12 mouse cellular contexts compared by ENCODE assay signal in the genomic region with DNA sequence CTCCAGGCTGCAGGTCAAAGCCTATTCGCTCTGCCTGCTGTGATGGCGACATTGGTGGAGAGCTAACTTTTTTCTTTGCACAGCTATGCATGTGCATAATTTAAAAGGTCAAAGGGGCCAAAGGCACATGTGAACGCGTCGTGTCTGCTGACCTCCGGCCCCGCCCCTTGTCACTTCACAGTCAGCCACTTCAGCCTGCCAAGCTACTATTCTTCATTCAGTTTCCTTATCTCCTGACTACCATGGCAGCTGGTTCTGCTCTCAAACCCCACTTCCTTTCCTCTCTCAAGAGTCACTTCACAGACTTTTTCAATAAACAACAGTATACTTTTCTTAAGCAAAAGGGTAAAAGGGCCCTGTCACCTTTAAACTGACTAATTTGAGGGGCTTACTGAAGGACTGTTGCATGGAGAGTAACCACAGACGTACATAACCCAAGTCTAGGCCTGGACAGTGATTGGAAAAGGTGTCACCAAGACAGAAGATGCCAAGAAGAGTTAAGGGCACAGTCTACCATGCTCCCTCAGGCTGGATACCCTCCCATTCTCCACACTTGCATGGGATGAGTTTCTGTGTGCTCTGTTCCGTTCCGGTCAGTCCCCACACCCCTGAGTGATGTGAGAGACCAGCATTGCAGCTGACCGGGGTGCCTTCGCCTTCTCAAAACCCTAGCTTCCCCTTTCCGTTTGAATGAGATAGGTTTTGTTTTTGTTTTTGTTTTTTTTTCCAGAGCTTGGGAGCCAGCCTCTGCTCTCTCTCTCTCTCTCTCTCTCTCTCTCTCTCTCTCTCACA. TPM values are rescaled to one million over a fixed set of nuclear protein-coding genes. Genes with fewer than 3 reads are reported as not detected.
A peak's percentile ranks its signal among the peaks of the same experiment; 100 is the strongest.
DNase-seq lines count a peak whose midpoint lies in the region; ATAC-seq and TF ChIP-seq lines count a peak whose summit lies in the region.
"Had no signal": no experiment of that assay in that cellular context is flagged by ENCODE, and none has a peak within 500 bp of the region (broad histone marks: within the 10 kb centered on the region; RNA-seq: fewer than 3 reads in every experiment).

No protein-coding gene starts in this region.

- WGBS in lung, adult 2 months = 34% methylated on average over 13 of the region's 13 CpGs
- WGBS in heart, embryonic 16.5 days = 28% methylated on average over 13 of the region's 13 CpGs
- WGBS in lung, embryonic 15.5 days = 25% methylated on average over 13 of the region's 13 CpGs
- WGBS in midbrain, embryonic 11.5 days = 61% methylated on average over 13 of the region's 13 CpGs

- no peaks in the 10 kb centered on the region for H3K27me3 ChIP-seq in heart, embryonic 16.5 days (ENCODE audit: control insufficient read depth, insufficient read depth, low read length)
- no peaks in the 10 kb centered on the region for H3K27me3 ChIP-seq in lung, embryonic 15.5 days
- H3K27me3 ChIP-seq in midbrain, embryonic 11.5 days (ENCODE audit: control insufficient read depth, insufficient read depth, low read length) = no peaks in the 10 kb centered on the region
- H3K27me3 ChIP-seq: hindbrain, embryonic 13.5 days; limb, embryonic 15.5 days; Patski had no signal

- H3K9ac ChIP-seq in heart, embryonic 16.5 days (ENCODE audit: low read length) = no peak overlapping the region
- no peak overlapping the region for H3K9ac ChIP-seq in lung, embryonic 15.5 days
- H3K9ac ChIP-seq in midbrain, embryonic 11.5 days (ENCODE audit: low read length) = no peak overlapping the region
- H3K9ac ChIP-seq: hindbrain, embryonic 13.5 days; limb, embryonic 15.5 days had no signal

- ATAC-seq in heart, embryonic 16.5 days (replicated peaks; ENCODE audit: extremely low read depth, insufficient read depth, low FRiP score) = peak; percentile 24
- peak; percentile 68; the same call in 1 of the 2 replicates for ATAC-seq in lung, embryonic 15.5 days (ENCODE audit: borderline replicate concordance, extremely low read depth, low FRiP score, low TSS enrichment)
- ATAC-seq in midbrain, embryonic 11.5 days (ENCODE audit: low FRiP score) = no peak
- ATAC-seq: Patski had no signal

- H3K9me3 ChIP-seq in heart, embryonic 16.5 days (replicated peaks; ENCODE audit: control insufficient read depth, low read length) = no peaks in the 10 kb centered on the region
- no peaks in the 10 kb centered on the region for H3K9me3 ChIP-seq in lung, embryonic 15.5 days
- no peaks in the 10 kb centered on the region for H3K9me3 ChIP-seq in midbrain, embryonic 11.5 days (ENCODE audit: control insufficient read depth, low read length)
- H3K9me3 ChIP-seq: hindbrain, embryonic 13.5 days; limb, embryonic 15.5 days had no signal

- no peak for TF ChIP-seq CTCF in lung, adult 2 months (IDR thresholded peaks at IDR 0.05; ENCODE audit: insufficient read depth, low read length)

- H3K4me1 ChIP-seq in lung, adult 2 months (ENCODE audit: control insufficient read depth, insufficient read depth, low read length) = peaks cover 12% of the 10 kb centered on the region
- peaks cover 23% of the 10 kb centered on the region for H3K4me1 ChIP-seq in heart, embryonic 16.5 days (ENCODE audit: control insufficient read depth, insufficient read depth, low read length)
- H3K4me1 ChIP-seq in lung, embryonic 15.5 days = peaks cover 33% of the 10 kb centered on the region
- H3K4me1 ChIP-seq in midbrain, embryonic 11.5 days (ENCODE audit: control insufficient read depth, insufficient read depth, low read length) = no peaks in the 10 kb centered on the region
- H3K4me1 ChIP-seq: limb, embryonic 15.5 days had no signal

- H3K4me3 ChIP-seq in lung, adult 2 months (replicated peaks; ENCODE audit: extremely low read depth, low read depth, low read length) = no peak overlapping the region
- H3K4me3 ChIP-seq in heart, embryonic 16.5 days (ENCODE audit: low read length) = no peak overlapping the region
- no peak overlapping the region for H3K4me3 ChIP-seq in lung, embryonic 15.5 days
- H3K4me3 ChIP-seq in midbrain, embryonic 11.5 days (ENCODE audit: low read depth, low read length) = no peak overlapping the region
- H3K4me3 ChIP-seq: hindbrain, embryonic 13.5 days; limb, embryonic 15.5 days had no signal

- peak overlapping the region; percentile 79 for H3K27ac ChIP-seq in heart, embryonic 16.5 days (ENCODE audit: low read length)
- H3K27ac ChIP-seq in lung, embryonic 15.5 days = peak overlapping the region; percentile 68
- no peak overlapping the region for H3K27ac ChIP-seq in midbrain, embryonic 11.5 days (ENCODE audit: low read depth, low read length)
- H3K27ac ChIP-seq: hindbrain, embryonic 13.5 days; limb, embryonic 15.5 days had no signal

- DNase-seq in lung, adult 18-20 months = peak; percentile 71 to 79
- DNase-seq in lung, adult 2 months = no peak
- DNase-seq in thymus, postnatal 14 days = peak; percentile 58
- DNase-seq in midbrain, embryonic 11.5 days (ENCODE audit: low spot score, missing footprints) = no peak
- no peak for DNase-seq in right cerebral cortex, postnatal 10 days (ENCODE audit: low spot score in 2 of 2)
- no peak for DNase-seq in adrenal gland, adult 8-10 months

- H3K4me2 ChIP-seq in heart, embryonic 16.5 days (ENCODE audit: low read depth, low read length) = no peak overlapping the region
- no peak overlapping the region for H3K4me2 ChIP-seq in lung, embryonic 15.5 days
- H3K4me2 ChIP-seq in midbrain, embryonic 11.5 days = no peak overlapping the region
- H3K4me2 ChIP-seq: hindbrain, embryonic 13.5 days; limb, embryonic 15.5 days had no signal

- no peak for TF ChIP-seq POLR2A in lung, adult 2 months (IDR thresholded peaks at IDR 0.05; ENCODE audit: borderline replicate concordance, extremely low read depth, low read depth, low read length)

- H3K36me3 ChIP-seq in heart, embryonic 16.5 days (ENCODE audit: control insufficient read depth, insufficient read depth) = no peaks in the 10 kb centered on the region
- no peaks in the 10 kb centered on the region for H3K36me3 ChIP-seq in lung, embryonic 15.5 days
- H3K36me3 ChIP-seq in midbrain, embryonic 11.5 days (ENCODE audit: control insufficient read depth, insufficient read depth, low read length) = no peaks in the 10 kb centered on the region
- H3K36me3 ChIP-seq: hindbrain, embryonic 13.5 days; limb, embryonic 15.5 days had no signal

RNA-seq across cellular contexts. Expression of a gene that starts 10.3 kb away (rescaled TPM):
- 223 and 371 TPM in 2 replicates for polyA plus RNA-seq in lung, adult 2 months (2012; rRNA removed)
- polyA plus RNA-seq in heart, embryonic 16.5 days (2015; fragmentation: Nextera tagmentation; extraction: Ambion mirVana) = 3,218 and 3,386 TPM in 2 replicates
- 1,840 and 1,954 TPM in 2 replicates for polyA plus RNA-seq in lung, embryonic 15.5 days (2015; fragmentation: Nextera tagmentation; extraction: Ambion mirVana)
- polyA plus RNA-seq in midbrain, embryonic 11.5 days (2014; fragmentation: Nextera tagmentation; extraction: Ambion mirVana) = 1,513 and 1,542 TPM in 2 replicates
- total RNA-seq in adrenal gland, adult 8-10 months (2022) = 100 to 1,000 TPM; 146 to 275 (median 231) TPM

RNA-seq across cellular contexts. Expression of a gene that starts 30.0 kb away (rescaled TPM):
- not detected in 2 replicates for polyA plus RNA-seq in lung, adult 2 months (2012; rRNA removed)
- polyA plus RNA-seq in heart, embryonic 16.5 days (2015; fragmentation: Nextera tagmentation; extraction: Ambion mirVana) = not detected in 2 replicates
- polyA plus RNA-seq in lung, embryonic 15.5 days (2015; fragmentation: Nextera tagmentation; extraction: Ambion mirVana) = 0.14 TPM in 1 of 2 replicates, not detected in the other
- polyA plus RNA-seq in midbrain, embryonic 11.5 days (2014; fragmentation: Nextera tagmentation; extraction: Ambion mirVana) = not detected in 2 replicates
- not detected for total RNA-seq in adrenal gland, adult 8-10 months (2022)
- polyA plus RNA-seq: embryonic facial prominence, embryonic 11.5 days; Patski had no signal

RNA-seq across cellular contexts. Expression of a gene that starts 35.1 kb away (rescaled TPM):
- 6.7 and 7.4 TPM in 2 replicates for polyA plus RNA-seq in lung, adult 2 months (2012; rRNA removed)
- 32.2 and 33.3 TPM in 2 replicates for polyA plus RNA-seq in heart, embryonic 16.5 days (2015; fragmentation: Nextera tagmentation; extraction: Ambion mirVana)
- 40.6 and 43.8 TPM in 2 replicates for polyA plus RNA-seq in lung, embryonic 15.5 days (2015; fragmentation: Nextera tagmentation; extraction: Ambion mirVana)
- 58.0 and 62.4 TPM in 2 replicates for polyA plus RNA-seq in midbrain, embryonic 11.5 days (2014; fragmentation: Nextera tagmentation; extraction: Ambion mirVana)
- 10 to 100 TPM; 32.0 to 41.3 (median 39.0) TPM for total RNA-seq in adrenal gland, adult 8-10 months (2022)

RNA-seq across cellular contexts. Expression of a gene that starts 35.1 kb away (rescaled TPM):
- 12.3 and 15.4 TPM in 2 replicates for polyA plus RNA-seq in lung, adult 2 months (2012; rRNA removed)
- polyA plus RNA-seq in heart, embryonic 16.5 days (2015; fragmentation: Nextera tagmentation; extraction: Ambion mirVana) = 10.4 and 13.0 TPM in 2 replicates
- 19.3 and 21.3 TPM in 2 replicates for polyA plus RNA-seq in lung, embryonic 15.5 days (2015; fragmentation: Nextera tagmentation; extraction: Ambion mirVana)
- 16.3 and 17.9 TPM in 2 replicates for polyA plus RNA-seq in midbrain, embryonic 11.5 days (2014; fragmentation: Nextera tagmentation; extraction: Ambion mirVana)
- total RNA-seq in adrenal gland, adult 8-10 months (2022) = 10 to 100 TPM; 26.4 to 40.6 (median 34.7) TPM

Comparison
In these comparisons a context has a peak if more than half of its experiments do, and no peak if none do; other contexts are left out.
1. DNase-seq: peak in lung, adult 18-20 months (2 of 2) and thymus, postnatal 14 days (single experiment); none in lung, adult 2 months (single experiment), midbrain, embryonic 11.5 days (single experiment), right cerebral cortex, postnatal 10 days (0 of 2) and adrenal gland, adult 8-10 months (single experiment).